Mouse (Mus musculus) myocyte (in vitro differentiated cells): ENCODE measurements around the gene Qsox2. TPM values are rescaled to one million over a fixed set of nuclear protein-coding genes. Genes with fewer than 3 reads are reported as not detected.

Experiments used
- H3K27me3 ChIP-seq: one replicate; pipeline ENCODE4 v1.6.1; 2011; ENCODE audit not compliant: control insufficient read depth, insufficient read depth, insufficient read length
- H3K36me3 ChIP-seq: one replicate; pipeline ENCODE4 v1.6.1; 2011; ENCODE audit not compliant: control insufficient read depth, insufficient read depth
- H3K4me2 ChIP-seq: one replicate; pipeline ENCODE4 v1.6.1; 2011; ENCODE audit warnings: low read depth, control low read depth
- H3K4me3 ChIP-seq: one replicate; pipeline ENCODE4 v1.5.1; 2011; ENCODE audit warnings: mild to moderate bottlenecking, control low read depth, moderate library complexity
- H3K79me2 ChIP-seq: one replicate; pipeline ENCODE4 v1.6.1; 2011; ENCODE audit not compliant: control insufficient read depth, insufficient read depth
- H3ac ChIP-seq: one replicate; pipeline ENCODE4 v1.6.1; 2011; ENCODE audit not compliant: control insufficient read depth, insufficient read length
- CEBPB ChIP-seq: IDR thresholded peaks from 2 replicates; pipeline ENCODE4 v1.6.1; 2011; ENCODE audit warnings: mild to moderate bottlenecking, moderate library complexity; ENCODE audit not compliant: poor library complexity, insufficient read depth, severe bottlenecking
- E2F4 ChIP-seq: IDR thresholded peaks from one replicate; pipeline ENCODE4 v1.6.1; 2011; ENCODE audit warnings: mild to moderate bottlenecking, control low read depth, moderate library complexity; ENCODE audit not compliant: insufficient read depth
- MAX ChIP-seq: IDR thresholded peaks from one replicate; pipeline ENCODE4 v1.6.1; 2011; ENCODE audit warnings: low read depth, mild to moderate bottlenecking, control low read depth
- MYOD1 ChIP-seq, 3 experiments: IDR thresholded peaks; one replicate each; pipeline ENCODE4 v1.6.1; 2011; ENCODE audit warnings: control low read depth in 2 of 3, low read depth in 2 of 3, mild to moderate bottlenecking in 2 of 3, moderate library complexity in 1 of 3; ENCODE audit not compliant: insufficient read length in 2 of 3, control insufficient read depth in 1 of 3
- MYOG ChIP-seq, 3 experiments: IDR thresholded peaks; one replicate each; pipeline ENCODE4 v1.6.1; 2011; ENCODE audit warnings: control low read depth in 2 of 3, low read depth in 2 of 3, mild to moderate bottlenecking in 2 of 3; ENCODE audit not compliant: insufficient read length in 2 of 3, control insufficient read depth in 1 of 3, insufficient read depth in 1 of 3
- POLR2A ChIP-seq: IDR thresholded peaks from one replicate; pipeline ENCODE4 v1.6.1; 2011; ENCODE audit warnings: low read depth, mild to moderate bottlenecking, control low read depth, moderate library complexity; ENCODE audit not compliant: insufficient read length
- POLR2AphosphoS2 ChIP-seq: IDR thresholded peaks from one replicate; pipeline ENCODE4 v1.6.1; 2011; ENCODE audit warnings: low read depth, control low read depth; ENCODE audit not compliant: insufficient read length
- REST ChIP-seq: IDR thresholded peaks from one replicate; pipeline ENCODE4 v1.6.1; 2011; ENCODE audit warnings: mild to moderate bottlenecking, control low read depth, moderate library complexity; ENCODE audit not compliant: insufficient read depth, insufficient read length
- SRF ChIP-seq: IDR thresholded peaks from one replicate; pipeline ENCODE4 v1.6.1; 2011; ENCODE audit warnings: low read depth; ENCODE audit not compliant: control insufficient read depth, insufficient read length
- TCF12 ChIP-seq: IDR thresholded peaks from one replicate; pipeline ENCODE4 v1.6.1; 2011; ENCODE audit warnings: mild to moderate bottlenecking, control low read depth; ENCODE audit not compliant: poor library complexity, insufficient read depth, severe bottlenecking
- TCF3 ChIP-seq: IDR thresholded peaks from one replicate; pipeline ENCODE4 v1.6.1; 2011; ENCODE audit warnings: low read depth, control low read depth; ENCODE audit not compliant: insufficient read length
- USF1 ChIP-seq: IDR thresholded peaks from one replicate; pipeline ENCODE4 v1.6.1; 2011; ENCODE audit warnings: low read depth, mild to moderate bottlenecking, control low read depth, moderate library complexity
- polyA plus RNA-seq: library from polyadenylated mRNA; unstranded; fragments of >200 nt; fragmentation: generic; extraction: Trizol; gene quantifications from one replicate; pipeline ENCODE4 v1.2.1, GENCODE M21; 2012; ENCODE audit warnings: missing spikeins

The Qsox2 gene
- polyA plus RNA-seq, 1 experiment = 13.7 TPM

DNA sequence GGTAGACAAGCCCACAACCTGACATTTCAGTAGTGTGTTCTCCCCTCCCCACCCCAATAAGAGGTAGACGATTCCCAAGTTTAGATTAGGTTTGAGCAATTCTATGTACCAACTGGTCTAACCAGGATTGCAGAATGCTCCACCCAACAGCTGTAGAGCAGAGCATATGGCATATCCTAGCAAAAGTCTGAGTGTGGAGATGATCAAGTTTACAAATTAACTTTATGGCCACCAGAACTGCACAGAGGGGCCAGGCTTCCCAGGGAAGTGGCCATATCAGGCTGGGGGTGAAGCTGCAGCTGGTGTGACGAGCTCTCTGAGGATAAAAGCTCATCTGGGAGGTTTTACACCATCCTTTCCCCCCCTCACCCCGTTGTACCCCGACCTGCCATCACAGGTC lies 27.3 kb upstream of the Qsox2 start:
- Histone ChIP-seq H3ac (no peak overlapping the region), H3K27me3 (peaks cover 33% of the 10 kb centered on the region), H3K4me3 (no peak overlapping the region), H3K4me2 (no peak overlapping the region), H3K79me2 (no peaks in the 10 kb centered on the region), H3K36me3 (no peaks in the 10 kb centered on the region)
- TF ChIP-seq CEBPB = no peak
- no peak for TF ChIP-seq MYOG (IDR thresholded peaks at IDR 0.05; ENCODE audit: control insufficient read depth in 1 of 3, insufficient read depth in 1 of 3, insufficient read length in 2 of 3, low read depth in 2 of 3)
- no peak for TF ChIP-seq REST
- no peak for TF ChIP-seq TCF3

DNA sequence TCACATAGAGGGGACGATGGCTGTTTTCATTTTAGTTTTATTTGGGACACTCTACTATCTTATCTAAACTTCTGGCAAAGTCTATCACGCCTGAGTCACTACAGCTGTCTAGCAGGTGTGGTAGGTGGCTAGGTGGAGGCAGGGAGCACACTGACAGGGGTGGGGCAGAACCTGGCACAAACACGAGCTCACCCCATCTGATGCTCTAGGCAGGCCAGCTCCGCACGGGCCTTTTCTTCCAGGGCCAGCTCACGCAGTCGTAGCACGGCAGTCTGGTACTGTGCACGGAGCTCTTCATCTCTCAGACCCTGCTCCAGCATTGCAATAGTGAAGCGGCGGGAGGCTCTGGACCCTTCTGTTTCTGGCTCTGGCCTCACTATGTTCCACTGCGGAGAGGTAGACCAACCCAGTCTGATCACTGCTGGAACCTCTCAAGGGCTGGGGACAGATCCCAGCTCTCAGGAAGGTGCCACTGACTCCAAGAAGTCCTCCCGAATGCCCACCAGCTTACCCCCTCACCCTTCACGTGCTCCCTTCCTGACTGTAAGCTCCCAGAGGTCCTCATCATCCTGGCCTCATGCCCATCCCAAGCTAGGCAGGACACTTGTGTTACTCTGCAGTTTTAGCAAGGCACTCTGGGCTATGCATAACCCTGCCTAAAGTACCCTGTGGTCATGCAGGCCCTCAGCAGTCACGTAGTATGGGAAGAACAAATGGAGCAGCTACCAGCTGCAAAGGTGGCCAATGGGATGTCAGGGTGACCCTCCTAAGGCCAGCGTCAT lies 20.2 kb upstream of the Qsox2 start:
- TF ChIP-seq USF1 = no peak
- TF ChIP-seq TCF12 = no peak
- no peak for TF ChIP-seq MAX
- TF ChIP-seq MYOD1 (IDR thresholded peaks at IDR 0.05; ENCODE audit: control insufficient read depth in 1 of 3, insufficient read length in 2 of 3, low read depth in 2 of 3) = no peak
- TF ChIP-seq POLR2A = no peak
- TF ChIP-seq TCF3 = no peak
- no peak for TF ChIP-seq REST
- no peak for TF ChIP-seq SRF
- TF ChIP-seq POLR2AphosphoS2 = no peak
- no peak for TF ChIP-seq MYOG (IDR thresholded peaks at IDR 0.05; ENCODE audit: control insufficient read depth in 1 of 3, insufficient read depth in 1 of 3, insufficient read length in 2 of 3, low read depth in 2 of 3)
- TF ChIP-seq E2F4 = no peak
- TF ChIP-seq CEBPB = no peak
- H3K27me3 ChIP-seq = peaks cover 67% of the 10 kb centered on the region
- H3ac ChIP-seq = no peak overlapping the region
- no peak overlapping the region for H3K4me2 ChIP-seq
- no peaks in the 10 kb centered on the region for H3K79me2 ChIP-seq
- H3K4me3 ChIP-seq = no peak overlapping the region
- no peaks in the 10 kb centered on the region for H3K36me3 ChIP-seq

GRCm38 (mm10) chr2:26254816-26255215 lies 17.5 kb upstream of the Qsox2 start:
- Histone ChIP-seq H3K4me2 (no peak overlapping the region), H3K79me2 (no peaks in the 10 kb centered on the region)
- TF ChIP-seq REST = no peak

DNA sequence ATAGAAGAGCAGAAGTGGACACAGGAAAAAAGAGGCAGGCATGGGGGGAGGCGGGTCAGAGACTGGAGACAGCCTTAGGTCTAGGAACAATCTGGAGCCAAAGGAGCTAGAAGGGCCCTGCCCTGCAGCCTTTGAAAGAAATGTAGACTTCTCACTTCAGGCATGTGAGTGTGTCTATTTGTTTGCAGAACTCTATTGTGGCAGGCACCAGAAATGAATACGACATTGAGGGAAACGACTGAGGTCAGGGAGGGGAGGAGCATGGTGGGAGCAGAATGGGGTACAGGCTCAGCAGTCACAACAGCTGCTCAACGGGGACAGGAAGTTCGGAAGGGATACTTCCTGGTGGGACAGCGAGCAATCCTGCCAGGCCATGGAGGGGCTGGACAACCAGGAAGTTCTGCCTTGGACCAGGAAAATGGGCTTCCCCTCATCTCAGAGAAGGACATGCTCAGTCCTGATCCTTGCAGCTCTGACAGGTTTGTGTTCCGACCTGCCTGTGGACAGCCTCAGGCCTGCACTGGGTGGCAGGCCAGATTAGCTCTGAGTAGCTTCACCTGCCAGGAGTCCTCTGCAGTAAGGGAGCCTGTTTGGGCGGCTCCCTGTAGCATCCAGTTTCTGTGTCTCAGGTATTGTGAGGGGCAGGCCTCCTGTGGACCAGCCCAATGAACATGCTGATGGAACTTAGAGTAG lies 15.3 kb upstream of the Qsox2 start:
- Histone ChIP-seq H3K27me3 (peaks cover 88% of the 10 kb centered on the region), H3K4me3 (no peak overlapping the region)

More at GRCm38 (mm10) chr2:26254816-26255215, 17.5 kb upstream of the Qsox2 start:
- no peak overlapping the region for H3K4me3 ChIP-seq
- no peaks in the 10 kb centered on the region for H3K36me3 ChIP-seq
- H3K27me3 ChIP-seq = peaks cover 93% of the 10 kb centered on the region
- no peak overlapping the region for H3ac ChIP-seq

GRCm38 (mm10) chr2:26247531-26247930 lies 10.2 kb upstream of the Qsox2 start:
- no peak for TF ChIP-seq POLR2A
- TF ChIP-seq REST = no peak
- no peak for TF ChIP-seq SRF
- no peak for TF ChIP-seq MYOD1 (IDR thresholded peaks at IDR 0.05; ENCODE audit: control insufficient read depth in 1 of 3, insufficient read length in 2 of 3, low read depth in 2 of 3)
- no peak overlapping the region for H3K4me2 ChIP-seq
- no peaks in the 10 kb centered on the region for H3K36me3 ChIP-seq
- H3K79me2 ChIP-seq = no peaks in the 10 kb centered on the region
- H3ac ChIP-seq = no peak overlapping the region
- H3K4me3 ChIP-seq = no peak overlapping the region
- H3K27me3 ChIP-seq = peaks cover 62% of the 10 kb centered on the region

More for the DNA sequence above, 15.3 kb upstream of the Qsox2 start:
- no peak for TF ChIP-seq CEBPB
- TF ChIP-seq MYOG (IDR thresholded peaks at IDR 0.05; ENCODE audit: control insufficient read depth in 1 of 3, insufficient read depth in 1 of 3, insufficient read length in 2 of 3, low read depth in 2 of 3) = no peak
- TF ChIP-seq REST = no peak
- TF ChIP-seq TCF3 = no peak
- no peak for TF ChIP-seq MYOD1 (IDR thresholded peaks at IDR 0.05; ENCODE audit: control insufficient read depth in 1 of 3, insufficient read length in 2 of 3, low read depth in 2 of 3)
- no peak for TF ChIP-seq E2F4
- no peak for TF ChIP-seq SRF
- no peak for TF ChIP-seq TCF12
- TF ChIP-seq USF1 = no peak
- TF ChIP-seq POLR2A = no peak
- TF ChIP-seq POLR2AphosphoS2 = no peak
- TF ChIP-seq MAX = no peak
- no peaks in the 10 kb centered on the region for H3K36me3 ChIP-seq
- H3K4me2 ChIP-seq = no peak overlapping the region
- H3K79me2 ChIP-seq = no peaks in the 10 kb centered on the region
- H3ac ChIP-seq = no peak overlapping the region
